Comparison of ENCODE assay signal across 10 mouse cellular contexts in genomic region chr6:64304709-64305476, GRCm38 (mm10).
"Had no signal": no experiment of that assay in that cellular context is flagged by ENCODE, and none has a peak within 500 bp of the region (broad histone marks: within the 10 kb centered on the region; RNA-seq: fewer than 3 reads in every experiment).

No protein-coding gene starts in this region.

- H3K9me3 ChIP-seq: limb, embryonic 13.5 days; neural tube, embryonic 15.5 days had no signal

- DNase-seq: kidney, postnatal 10 days; kidney, postnatal 4 days; left cerebral cortex, postnatal 4 days; lung, adult 18-20 months; thymus, postnatal 4 days had no signal

- H3K27ac ChIP-seq: layer of hippocampus, adult 2 months; limb, embryonic 13.5 days; liver, embryonic 14.5 days; neural tube, embryonic 15.5 days; stomach, postnatal 0 days had no signal

- H3K36me3 ChIP-seq: limb, embryonic 13.5 days; neural tube, embryonic 15.5 days had no signal

- H3K4me3 ChIP-seq: layer of hippocampus, adult 2 months; limb, embryonic 13.5 days; neural tube, embryonic 15.5 days had no signal

- H3K4me1 ChIP-seq: limb, embryonic 13.5 days; neural tube, embryonic 15.5 days had no signal

- H3K27me3 ChIP-seq: limb, embryonic 13.5 days; neural tube, embryonic 15.5 days had no signal

- H3K9ac ChIP-seq: limb, embryonic 13.5 days; liver, embryonic 14.5 days; neural tube, embryonic 15.5 days had no signal

- H3K4me2 ChIP-seq: limb, embryonic 13.5 days; neural tube, embryonic 15.5 days had no signal
